Mouse (Mus musculus): ENCODE data around the gene Plpp3. TPM values are rescaled to one million over a fixed set of nuclear protein-coding genes. Genes with fewer than 3 reads are reported as not detected.
"Not testable (repeated sequence)": the region's sequence is repeated elsewhere in the genome, so short reads cannot be mapped to it uniquely, and the experiment has no call there.

Plpp3 gene
- polyA plus RNA-seq, 1 experiment from 2014 or later, result 66.4 TPM

- H3K27me3 ChIP-seq; H3K36me3 ChIP-seq; H3K27ac ChIP-seq (replicated peaks); H3K9ac ChIP-seq (replicated peaks); H3K4me2 ChIP-seq (replicated peaks); H3K9me3 ChIP-seq; H3K4me3 ChIP-seq; ATAC-seq (ENCODE audit: low FRiP score, low read depth); H3K4me1 ChIP-seq: not testable (repeated sequence)
- 97% methylated on average over 6 of the region's 7 CpGs for whole genome bisulfite sequencing
These were observed 112.3 kb downstream of the Plpp3 start for GRCm38 (mm10) chr4:105269398-105269797.

- no peak for ATAC-seq (ENCODE audit: low FRiP score, low read depth)
- Histone ChIP-seq H3K4me2 (replicated peaks) (no peak overlapping the region), H3K27ac (replicated peaks) (no peak overlapping the region), H3K27me3 (no peaks in the 10 kb centered on the region), H3K4me1 (peaks cover 5% of the 10 kb centered on the region), H3K9ac (replicated peaks) (no peak overlapping the region), H3K36me3 (no peaks in the 10 kb centered on the region), H3K9me3 (no peaks in the 10 kb centered on the region), H3K4me3 (no peak overlapping the region)
- 84% methylated on average over 6 of the region's 6 CpGs for WGBS
These were observed 114.0 kb downstream of the Plpp3 start for GRCm38 (mm10) chr4:105271166-105271565.

GRCm38 (mm10) chr4:105273034-105273433 is 115.9 kb downstream of the Plpp3 start:
- 80% methylated on average over 2 of the region's 2 CpGs for WGBS
- no peak overlapping the region for H3K4me3 ChIP-seq
- no peak for ATAC-seq (ENCODE audit: low FRiP score, low read depth)

GRCm38 (mm10) chr4:105273486-105273885 is 116.3 kb downstream of the Plpp3 start:
- no peak overlapping the region for H3K27ac ChIP-seq (replicated peaks)
- no peaks in the 10 kb centered on the region for H3K9me3 ChIP-seq
- H3K4me1 ChIP-seq, result peaks cover 11% of the 10 kb centered on the region
- H3K27me3 ChIP-seq, result peaks cover 4% of the 10 kb centered on the region; the same call in 1 of the 2 replicates
- no peaks in the 10 kb centered on the region for H3K36me3 ChIP-seq
- no peak for ATAC-seq (ENCODE audit: low FRiP score, low read depth)
- H3K9ac ChIP-seq (replicated peaks), result no peak overlapping the region
- H3K4me2 ChIP-seq (replicated peaks), result no peak overlapping the region
- 96% methylated on average over 4 of the region's 4 CpGs for whole genome bisulfite sequencing
- H3K4me3 ChIP-seq, result no peak overlapping the region

More at GRCm38 (mm10) chr4:105273034-105273433, 115.9 kb downstream of the Plpp3 start:
- no peaks in the 10 kb centered on the region for H3K9me3 ChIP-seq
- peaks cover 11% of the 10 kb centered on the region for H3K4me1 ChIP-seq
- H3K27ac ChIP-seq (replicated peaks), result no peak overlapping the region
- H3K9ac ChIP-seq (replicated peaks), result no peak overlapping the region
- no peaks in the 10 kb centered on the region for H3K36me3 ChIP-seq
- no peak overlapping the region for H3K4me2 ChIP-seq (replicated peaks)
- H3K27me3 ChIP-seq, result peaks cover 3% of the 10 kb centered on the region; the same call in 1 of the 2 replicates

GRCm38 (mm10) chr4:105275616-105276015 is 118.5 kb downstream of the Plpp3 start:
- no peaks in the 10 kb centered on the region for H3K9me3 ChIP-seq
- no peaks in the 10 kb centered on the region for H3K36me3 ChIP-seq
- H3K4me2 ChIP-seq (replicated peaks), result no peak overlapping the region
- H3K27me3 ChIP-seq, result peaks cover 7% of the 10 kb centered on the region; the same call in 1 of the 2 replicates
- H3K9ac ChIP-seq (replicated peaks), result no peak overlapping the region
- no peak overlapping the region for H3K27ac ChIP-seq (replicated peaks)
- H3K4me3 ChIP-seq, result no peak overlapping the region
- WGBS, result 38% methylated on average over 3 of the region's 3 CpGs
- no peak for ATAC-seq (ENCODE audit: low FRiP score, low read depth)
- peaks cover 11% of the 10 kb centered on the region for H3K4me1 ChIP-seq

- WGBS, result 33% methylated on average over 14 of the region's 14 CpGs
- Histone ChIP-seq H3K4me3 (no peak overlapping the region), H3K27me3 (peaks cover 7% of the 10 kb centered on the region; the same call in 1 of the 2 replicates), H3K4me2 (replicated peaks) (no peak overlapping the region), H3K9ac (replicated peaks) (no peak overlapping the region), H3K36me3 (no peaks in the 10 kb centered on the region), H3K27ac (replicated peaks) (no peak overlapping the region), H3K4me1 (peaks cover 15% of the 10 kb centered on the region), H3K9me3 (no peaks in the 10 kb centered on the region)
- ATAC-seq (ENCODE audit: low FRiP score, low read depth), result peak; percentile 44; the same call in 1 of the 2 replicates
These were observed 119.1 kb downstream of the Plpp3 start for GRCm38 (mm10) chr4:105276062-105276795.

- H3K4me1 ChIP-seq, result peaks cover 34% of the 10 kb centered on the region
These were observed 121.0 kb downstream of the Plpp3 start for GRCm38 (mm10) chr4:105278161-105278560.

GRCm38 (mm10) chr4:105278571-105279410 is 121.6 kb downstream of the Plpp3 start:
- 92% methylated on average over 15 of the region's 15 CpGs for WGBS
- peaks cover 7% of the 10 kb centered on the region; the same call in 1 of the 2 replicates for H3K27me3 ChIP-seq
- no peak overlapping the region for H3K27ac ChIP-seq (replicated peaks)
- no peak overlapping the region for H3K4me3 ChIP-seq
- H3K9me3 ChIP-seq, result no peaks in the 10 kb centered on the region
- no peak overlapping the region for H3K9ac ChIP-seq (replicated peaks)
- H3K36me3 ChIP-seq, result no peaks in the 10 kb centered on the region
- peaks cover 39% of the 10 kb centered on the region for H3K4me1 ChIP-seq
- no peak overlapping the region for H3K4me2 ChIP-seq (replicated peaks)
- ATAC-seq (ENCODE audit: low FRiP score, low read depth), result no peak

More at GRCm38 (mm10) chr4:105278161-105278560, 121.0 kb downstream of the Plpp3 start:
- Histone ChIP-seq H3K4me2 (replicated peaks) (no peak overlapping the region), H3K36me3 (no peaks in the 10 kb centered on the region), H3K9me3 (no peaks in the 10 kb centered on the region), H3K4me3 (no peak overlapping the region), H3K27ac (replicated peaks) (no peak overlapping the region), H3K27me3 (peaks cover 7% of the 10 kb centered on the region; the same call in 1 of the 2 replicates), H3K9ac (replicated peaks) (no peak overlapping the region)
- ATAC-seq (ENCODE audit: low FRiP score, low read depth), result no peak
- 72% methylated on average over 9 of the region's 9 CpGs for WGBS

GRCm38 (mm10) chr4:105279806-105280205 is 122.7 kb downstream of the Plpp3 start:
- Histone ChIP-seq H3K4me3 (no peak overlapping the region), H3K27ac (replicated peaks) (no peak overlapping the region), H3K9ac (replicated peaks) (no peak overlapping the region), H3K9me3 (no peaks in the 10 kb centered on the region), H3K27me3 (peaks cover 7% of the 10 kb centered on the region; the same call in 1 of the 2 replicates), H3K4me2 (replicated peaks) (no peak overlapping the region), H3K4me1 (peaks cover 39% of the 10 kb centered on the region), H3K36me3 (no peaks in the 10 kb centered on the region)
- no peak for ATAC-seq (ENCODE audit: low FRiP score, low read depth)
- 63% methylated on average over 4 of the region's 4 CpGs for WGBS

- Histone ChIP-seq H3K27me3 (peaks cover 7% of the 10 kb centered on the region; the same call in 1 of the 2 replicates), H3K27ac (replicated peaks) (peak overlapping the region; percentile 54), H3K4me3 (no peak overlapping the region), H3K9me3 (no peaks in the 10 kb centered on the region), H3K9ac (replicated peaks) (no peak overlapping the region), H3K4me2 (replicated peaks) (peak overlapping the region; percentile 7; the same call in 1 of the 2 replicates), H3K4me1 (peaks cover 28% of the 10 kb centered on the region), H3K36me3 (no peaks in the 10 kb centered on the region)
- peak; percentile 76 for ATAC-seq (ENCODE audit: low FRiP score, low read depth)
- WGBS, result 5% methylated on average over 7 of the region's 7 CpGs
These were observed 124.6 kb downstream of the Plpp3 start for GRCm38 (mm10) chr4:105281751-105282231.

Data from midbrain, embryonic 12.5 days (tissue).